Mouse (Mus musculus) heart, postnatal 36 days (tissue): ENCODE measurements at regions not wholly inside any gene's neighbourhood (a gene's known extent, or its start where the extent isn't known, plus 50 kb on each side); places are given as distances from the start of the nearest gene placed in this dataset.
"Not testable (repeated sequence)": the region's sequence is repeated elsewhere in the genome, so short reads cannot be mapped to it uniquely, and the experiment has no call there.

Experiments
- DNase-seq, 2 experiments: peaks; one replicate each; pipeline ENCODE4 v3.0.0; 2021 to 2022
- intact Hi-C: fragments of 180-260 bp; cut with DNase I; formaldehyde crosslinking; loops from one replicate; pipeline ENCODE4 v1.15.1; 2025

DNA sequence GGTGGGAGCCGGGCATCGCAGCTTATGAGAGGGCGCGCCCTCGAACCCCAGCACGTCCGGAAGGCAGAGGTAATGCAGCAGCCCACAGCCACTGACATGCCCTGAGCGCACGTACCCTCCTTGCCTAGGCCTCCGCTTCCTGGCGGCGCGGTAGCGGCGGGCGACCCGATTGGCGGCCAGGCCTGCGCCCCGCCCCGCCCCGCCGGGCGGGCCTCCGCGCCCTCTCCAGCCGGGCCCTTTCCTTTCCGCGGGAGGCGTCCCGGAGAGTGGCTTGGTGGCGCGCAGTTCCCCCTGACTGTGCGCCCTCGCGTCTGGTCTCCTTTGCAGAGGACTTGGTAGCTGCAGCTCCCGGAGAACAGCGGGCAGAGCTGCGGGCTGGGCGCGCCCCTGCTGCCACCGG, 461.1 kb downstream of the Gm21863 start:
- DNase-seq, intact Hi-C loops: not testable (repeated sequence)

DNA sequence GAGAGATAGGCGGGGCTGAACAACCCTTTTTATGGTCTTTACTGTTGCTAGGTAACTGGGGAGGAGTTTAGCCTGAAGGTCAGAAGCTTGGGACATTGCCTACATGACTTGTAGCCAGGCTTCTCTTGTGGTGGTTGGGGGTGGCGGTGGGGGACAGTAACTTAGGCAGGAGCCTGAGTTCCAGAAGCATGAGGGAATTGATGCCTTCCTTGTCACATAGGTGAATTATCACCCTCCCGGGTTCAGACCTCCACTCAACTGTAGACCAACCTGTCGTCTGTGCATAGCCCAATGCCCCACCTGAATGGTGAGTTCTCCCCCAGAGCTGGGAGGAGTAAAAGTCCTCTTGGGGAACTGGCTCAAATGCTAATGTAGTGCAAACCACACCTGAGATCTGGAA, 472.1 kb downstream of the Gm21863 start:
- intact Hi-C loops, DNase-seq: not testable (repeated sequence)

DNA sequence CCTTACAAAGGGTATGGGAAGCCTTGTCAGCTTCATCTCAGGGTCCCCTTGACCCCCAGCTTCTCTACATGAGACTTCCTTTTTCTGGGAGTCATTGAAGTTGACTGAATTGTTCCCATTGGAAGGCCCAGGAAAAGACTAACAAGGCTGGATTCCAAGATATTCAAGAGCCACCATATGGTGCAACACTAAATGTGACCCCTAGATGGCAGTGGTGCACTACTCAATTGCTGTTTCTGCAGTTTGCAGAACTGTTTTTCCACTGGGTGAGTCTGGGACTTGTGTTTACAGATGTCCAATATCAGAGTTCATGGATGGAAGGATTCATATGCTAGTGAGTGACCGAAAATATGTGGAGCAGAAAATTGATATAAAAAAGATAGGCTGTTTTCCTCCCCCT, 510.3 kb downstream of the Gm21863 start:
- intact Hi-C loops = not testable (repeated sequence)
- peak; percentile 1 to 4 for DNase-seq
